Mouse (Mus musculus) fat pad, adult 2 months (tissue): ENCODE measurements around the gene Apbb2.

ENCODE experiments used
- DNase-seq: peaks from one replicate; pipeline ENCODE4 v3.0.0-alpha.2; 2011; ENCODE audit warnings: low read depth, low spot score; ENCODE audit errors: extremely low read depth

Apbb2 gene

DNA sequence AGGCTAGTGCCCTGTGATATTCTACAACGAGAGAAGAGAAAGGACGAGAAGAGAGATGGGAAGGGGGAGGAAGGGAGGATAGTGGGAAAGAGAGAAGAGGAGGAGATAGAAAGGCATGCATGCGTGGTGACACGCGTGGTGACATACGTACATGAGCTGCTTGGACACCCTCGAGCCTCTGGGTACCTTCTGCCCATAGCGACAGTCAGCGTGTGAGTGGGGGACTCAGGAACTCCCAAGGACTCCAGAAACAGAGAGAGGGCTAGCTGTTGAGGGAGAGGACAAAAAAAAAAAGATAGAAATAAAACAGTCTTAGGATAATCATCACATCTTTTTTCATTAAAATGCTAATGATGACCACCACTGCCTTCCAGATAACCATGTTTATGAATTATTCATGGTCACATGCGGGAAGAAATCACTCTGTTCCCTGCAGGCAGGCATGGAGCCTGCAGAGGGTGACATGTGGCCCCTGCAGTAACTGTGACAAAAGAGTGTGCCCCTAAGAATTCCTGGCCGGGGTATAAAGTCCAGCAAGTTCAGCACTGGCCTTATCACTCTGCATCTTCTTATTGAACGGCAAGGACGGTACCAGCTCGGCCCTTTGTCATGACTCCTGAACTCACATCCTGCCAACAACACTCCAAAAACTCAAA lies 126.5 kb downstream of the Apbb2 start:
- DNase-seq: no peak

DNA sequence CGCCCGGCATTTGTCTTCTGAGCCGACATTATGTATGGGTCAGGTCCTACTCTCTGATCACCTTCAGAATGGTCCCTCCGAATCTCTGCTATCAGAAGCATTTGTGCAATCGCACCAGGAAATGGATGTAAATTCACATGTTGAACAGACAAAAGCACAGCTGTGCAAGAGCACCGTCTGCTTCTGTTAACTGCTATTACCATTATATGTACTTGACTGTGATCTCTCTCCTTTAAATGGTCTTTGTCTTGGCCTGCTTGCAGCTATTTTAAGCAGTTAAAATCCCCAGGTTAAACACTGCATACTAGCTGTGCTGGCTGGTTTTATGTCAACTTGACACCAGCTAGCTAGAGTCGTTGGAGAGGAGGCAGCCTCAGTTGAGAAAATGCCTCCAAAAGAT lies 132.6 kb downstream of the Apbb2 start:
- DNase-seq: no peak

DNA sequence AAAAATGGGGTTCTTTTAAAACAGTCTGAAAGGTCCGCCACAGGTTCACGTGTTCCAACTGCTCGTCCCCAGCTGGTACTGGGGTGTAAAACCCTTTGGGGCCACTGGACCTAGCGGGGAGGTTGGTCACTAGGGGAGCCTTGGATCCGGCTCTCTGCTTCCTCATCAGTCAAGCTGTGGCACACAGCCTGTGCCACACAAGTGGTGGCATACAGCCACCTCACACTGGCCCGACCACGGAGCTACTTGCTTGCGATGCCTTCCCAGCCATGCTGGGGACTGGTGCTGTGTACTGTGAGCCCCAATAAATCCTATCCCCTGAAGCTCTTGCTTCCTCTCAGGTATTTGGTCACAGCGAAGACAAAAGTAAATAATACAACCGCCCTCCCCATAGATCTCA lies 142.3 kb downstream of the Apbb2 start:
- DNase-seq: no peak

DNA sequence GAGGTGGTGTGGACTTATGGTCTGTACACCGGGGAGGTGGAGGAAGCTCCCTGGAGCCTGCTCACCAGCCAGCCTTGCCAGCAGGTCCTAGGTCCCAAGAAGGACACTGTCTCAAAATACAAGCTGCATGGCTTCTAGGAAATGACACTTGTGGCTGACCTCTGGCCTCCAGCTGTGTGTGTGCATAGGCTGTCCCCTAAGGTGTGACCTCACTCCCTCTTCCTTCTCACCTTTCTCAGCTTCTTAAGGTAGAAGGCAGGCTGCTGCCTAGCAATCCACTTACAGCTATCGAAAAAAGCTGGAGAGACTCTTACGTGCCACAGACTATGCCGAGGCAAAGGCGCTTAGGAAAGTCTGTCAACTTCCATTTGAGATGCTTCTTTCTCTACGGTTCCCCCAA lies 142.8 kb downstream of the Apbb2 start:
- DNase-seq: no peak

DNA sequence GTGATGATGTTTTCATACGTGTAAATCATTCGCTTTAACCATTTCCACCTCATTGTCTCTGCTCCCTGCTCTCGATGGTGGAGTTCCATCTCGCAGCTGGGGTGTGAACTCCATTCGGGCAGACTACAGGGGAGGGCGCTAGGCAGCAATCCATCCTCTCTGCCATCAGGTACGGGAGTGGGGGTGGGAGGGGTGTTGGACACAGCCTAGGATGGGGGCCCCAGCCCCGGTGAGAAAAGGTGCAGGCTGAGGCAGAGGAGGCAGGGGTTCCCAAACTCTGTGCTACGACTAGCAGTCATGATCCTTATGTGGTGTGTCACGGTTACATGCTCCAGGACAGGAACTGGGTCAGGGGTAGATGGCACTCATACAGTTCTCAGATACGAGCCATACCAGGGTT lies 144.4 kb downstream of the Apbb2 start:
- no peak for DNase-seq

DNA sequence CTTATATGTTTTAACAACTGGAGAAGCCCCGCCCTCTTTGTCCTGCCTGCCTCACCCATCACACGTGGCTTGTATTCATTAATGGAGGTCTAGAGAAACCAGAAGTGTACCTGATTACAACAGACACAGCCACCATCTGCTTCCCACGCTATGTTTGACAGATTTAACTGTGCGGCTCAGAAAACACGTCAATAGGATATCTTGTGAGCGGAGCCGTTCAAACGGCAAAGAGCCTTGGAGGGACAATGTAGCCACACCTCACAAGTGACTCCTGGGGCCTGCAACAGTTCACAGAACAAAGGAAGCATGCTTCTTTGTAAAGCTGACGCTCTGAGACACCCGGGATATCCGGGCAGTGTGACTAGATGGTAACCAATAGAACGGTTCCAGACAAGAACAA lies 145.0 kb downstream of the Apbb2 start:
- no peak for DNase-seq

DNA sequence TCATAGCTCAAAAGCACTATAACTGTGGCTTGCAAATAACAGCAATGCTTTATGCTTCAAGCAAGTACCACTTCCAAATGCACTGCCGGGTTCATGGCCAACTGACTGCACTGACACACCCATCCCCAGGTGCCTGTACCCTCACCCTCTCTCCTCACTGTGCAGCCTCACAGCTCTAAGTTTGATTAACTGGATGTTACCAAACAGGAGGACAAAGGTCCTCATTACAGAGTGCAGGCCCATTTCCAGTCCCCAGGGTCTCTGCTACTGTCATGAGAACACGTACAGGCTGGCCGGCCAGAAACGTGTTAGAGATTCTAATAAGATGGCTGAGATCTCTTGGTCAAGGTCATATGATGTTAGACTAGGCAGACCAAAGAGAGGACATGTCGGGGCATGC lies 147.7 kb downstream of the Apbb2 start:
- DNase-seq: no peak

DNA sequence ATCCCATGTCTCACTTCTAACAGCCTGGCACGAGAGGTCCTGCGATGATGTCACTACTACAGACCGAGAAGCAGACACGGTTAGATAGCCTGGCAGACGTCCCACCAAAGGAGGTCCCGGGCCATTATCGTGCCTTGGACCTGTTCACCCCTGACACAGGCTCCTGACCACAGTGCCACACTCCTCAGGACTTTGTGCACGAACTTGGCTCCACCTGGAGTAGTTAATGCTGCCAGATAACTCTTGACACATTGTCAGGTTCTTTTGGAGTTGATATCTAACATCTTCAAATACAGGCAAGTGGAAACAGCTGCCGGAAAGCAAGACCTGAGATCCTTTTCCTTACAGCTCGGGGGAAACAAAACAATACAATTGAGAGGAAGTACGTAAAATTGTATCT lies 148.9 kb downstream of the Apbb2 start:
- no peak for DNase-seq

DNA sequence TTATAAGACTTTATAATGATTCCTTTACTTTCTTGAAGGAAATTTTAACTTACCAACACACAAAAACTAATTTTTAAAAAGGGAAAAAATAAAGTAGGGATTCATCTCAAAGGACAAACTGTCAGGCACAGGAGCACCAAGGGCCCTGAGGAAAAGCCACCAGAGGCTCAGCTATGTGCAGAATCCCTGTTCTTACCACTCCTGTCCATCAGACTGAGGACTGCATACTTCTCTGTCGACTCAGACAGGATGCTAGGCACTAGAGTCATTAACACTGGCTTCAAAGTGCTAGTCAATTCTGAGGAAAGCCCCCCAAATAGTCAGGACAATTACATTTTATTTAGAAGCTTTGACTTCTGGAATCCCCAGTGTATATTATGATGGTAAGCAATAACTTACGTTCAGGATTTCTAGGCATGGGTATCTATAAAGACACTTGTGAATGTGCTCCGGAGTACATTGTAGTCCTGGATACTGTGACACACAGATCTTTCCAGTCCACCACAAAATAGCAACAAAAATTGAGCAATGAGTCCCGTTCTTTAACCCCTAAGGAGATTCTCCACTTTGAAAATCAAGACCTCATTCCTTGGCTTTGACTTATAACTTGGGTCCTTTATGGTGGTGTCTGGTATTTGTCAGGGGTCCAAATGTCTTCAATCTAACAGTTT lies 150.1 kb downstream of the Apbb2 start:
- DNase-seq: no peak

DNA sequence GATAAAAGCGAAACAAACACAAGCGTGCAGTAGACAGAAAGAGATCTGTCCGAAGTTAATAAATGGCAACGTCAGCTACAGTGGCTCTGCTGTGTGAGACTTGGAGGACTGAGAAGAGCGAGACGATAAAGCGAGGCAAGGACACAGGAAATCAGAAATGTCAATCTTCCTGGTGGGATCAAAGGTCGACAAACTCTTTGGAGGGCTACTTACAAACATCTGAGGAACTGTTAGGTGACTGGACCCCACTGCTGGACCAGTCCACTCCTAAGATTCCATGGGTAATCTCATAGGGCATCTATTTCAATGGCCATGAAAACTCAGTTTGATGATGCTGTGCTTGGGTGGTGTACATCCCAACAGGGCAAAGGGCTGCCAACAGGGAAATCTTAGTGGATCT lies 155.9 kb downstream of the Apbb2 start:
- DNase-seq: no peak

DNA sequence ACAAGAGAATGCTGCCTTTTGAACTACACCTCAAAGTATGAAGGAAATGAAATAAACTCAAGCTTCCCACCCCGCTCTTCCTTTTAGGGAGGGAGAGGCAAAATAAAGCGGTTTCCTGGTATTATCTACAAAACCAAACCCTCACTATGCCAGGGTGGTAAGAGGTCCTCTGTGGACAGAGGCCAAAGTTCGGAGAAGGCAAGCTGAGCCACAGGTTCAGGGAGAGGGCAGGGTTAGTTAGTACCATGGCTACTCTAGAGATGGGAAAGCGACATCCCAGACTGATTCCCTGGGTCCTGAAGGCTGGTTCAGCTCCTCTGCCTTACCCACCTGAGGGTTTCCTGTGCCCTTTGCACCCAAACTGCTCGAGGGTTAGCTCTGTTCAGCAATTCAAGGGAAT lies 159.7 kb downstream of the Apbb2 start:
- no peak for DNase-seq

DNA sequence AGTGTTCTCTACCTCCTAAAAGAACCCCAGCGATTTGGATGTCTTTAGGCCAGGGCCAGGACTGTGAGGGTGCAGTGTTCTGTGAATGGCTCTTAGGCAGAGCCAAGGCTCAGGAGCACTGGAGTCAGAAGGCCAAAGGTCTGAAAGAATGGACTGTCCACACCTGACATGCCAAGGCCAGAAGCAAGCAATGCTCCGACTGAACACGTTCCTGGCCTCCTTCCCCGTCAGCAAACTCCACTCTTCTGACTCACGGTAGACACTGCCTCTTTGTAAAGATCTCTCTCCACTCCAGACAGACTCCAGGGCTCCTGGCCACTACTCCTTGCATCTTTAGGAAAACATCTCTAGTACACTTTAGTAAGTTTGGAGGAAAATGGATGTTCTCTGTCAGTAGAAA lies 163.3 kb downstream of the Apbb2 start:
- no peak for DNase-seq

DNA sequence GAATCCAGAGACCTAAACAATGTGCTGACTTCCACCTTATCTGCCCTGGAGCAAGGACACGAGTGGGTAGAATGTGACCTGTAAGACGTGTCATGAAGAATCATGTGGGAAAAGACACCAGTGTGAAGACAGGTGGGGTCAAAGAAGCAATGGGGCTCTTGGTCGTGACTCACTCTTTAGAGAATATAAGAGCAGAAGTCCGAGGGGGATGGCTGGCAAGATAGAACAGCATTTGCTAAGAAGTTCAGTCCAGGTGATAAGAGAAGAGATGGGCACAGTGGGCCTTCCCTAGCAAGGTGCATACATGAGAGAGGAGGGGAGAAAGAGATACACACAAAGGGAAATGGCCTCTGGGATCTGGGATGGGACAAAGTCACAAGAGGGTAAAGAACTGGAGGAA lies 163.8 kb downstream of the Apbb2 start:
- DNase-seq: no peak

DNA sequence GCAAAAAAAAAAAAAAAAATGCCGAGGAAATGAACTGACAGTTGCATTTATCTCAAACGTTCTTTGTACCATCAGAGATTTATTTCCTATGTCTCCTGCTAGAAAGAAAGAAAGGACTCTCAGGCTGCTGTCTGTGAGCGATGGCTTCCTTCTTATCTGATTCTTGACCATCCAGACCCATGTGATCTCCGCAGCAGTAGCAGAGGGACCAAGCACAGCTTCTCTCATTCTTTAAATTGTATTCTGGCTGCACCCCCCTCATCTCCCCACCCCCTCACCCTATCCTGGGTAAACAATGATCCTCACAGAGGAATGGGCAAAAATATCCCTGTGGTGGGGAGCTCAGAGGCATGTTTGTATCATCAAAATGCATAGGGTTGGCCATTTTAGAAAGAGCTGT lies 165.5 kb downstream of the Apbb2 start:
- DNase-seq: no peak

DNA sequence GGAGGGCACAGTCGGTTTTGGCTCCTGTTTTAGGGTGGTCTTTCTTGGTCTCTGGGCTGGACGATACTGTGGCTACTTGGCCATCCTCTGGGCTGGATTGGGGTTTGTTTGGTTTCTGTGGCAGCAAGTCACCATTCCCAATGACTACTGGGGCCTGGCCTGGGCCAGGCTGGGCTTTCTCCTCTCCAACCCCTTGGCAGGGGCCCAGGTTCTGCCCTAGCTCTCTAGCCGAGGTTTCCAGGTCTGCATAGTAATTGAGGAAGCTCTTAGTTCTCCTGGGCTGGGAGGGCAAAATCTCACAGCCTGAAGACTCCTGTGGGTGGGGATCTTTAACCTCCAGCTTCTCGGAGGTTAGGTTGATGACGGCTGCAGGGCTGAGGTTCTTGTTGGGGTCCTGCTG lies 167.0 kb downstream of the Apbb2 start:
- no peak for DNase-seq

DNA sequence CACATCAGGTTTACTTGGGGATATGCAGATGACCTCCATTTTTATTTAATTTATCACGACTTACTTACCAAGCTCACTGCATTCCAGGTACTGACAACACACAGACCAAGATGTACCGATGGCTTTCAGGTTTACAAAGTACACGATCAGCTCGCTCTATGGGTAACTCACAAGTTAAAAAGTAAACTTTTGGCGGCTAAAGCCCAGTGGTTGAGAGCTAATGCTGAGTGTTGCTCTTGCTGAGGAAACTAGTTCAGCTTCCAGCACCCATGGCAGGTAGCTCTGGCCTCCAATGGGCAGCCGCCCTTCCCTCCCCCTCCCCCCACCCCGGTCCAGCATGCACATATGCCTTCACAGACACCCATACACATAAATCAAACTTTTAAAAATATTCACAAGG lies 173.1 kb downstream of the Apbb2 start:
- no peak for DNase-seq

DNA sequence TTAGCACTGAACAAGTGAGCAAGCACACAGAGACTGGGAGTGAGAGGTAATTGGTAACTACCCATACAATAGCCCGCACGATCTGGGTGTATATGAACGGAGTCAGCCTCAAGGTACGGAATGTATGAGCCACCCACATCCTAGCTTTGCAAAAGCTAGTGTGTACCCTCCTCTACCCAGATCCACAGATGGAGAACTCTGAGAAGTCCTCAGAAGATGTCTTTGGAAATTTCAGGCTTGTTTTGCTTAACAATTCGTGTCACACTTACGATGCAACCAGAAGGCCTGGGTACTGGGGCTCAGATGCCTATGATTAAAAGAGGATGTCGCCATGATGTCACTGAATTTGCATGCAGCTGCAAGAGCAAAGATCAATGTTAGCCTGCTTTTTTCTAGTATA lies 176.3 kb downstream of the Apbb2 start:
- DNase-seq: no peak

DNA sequence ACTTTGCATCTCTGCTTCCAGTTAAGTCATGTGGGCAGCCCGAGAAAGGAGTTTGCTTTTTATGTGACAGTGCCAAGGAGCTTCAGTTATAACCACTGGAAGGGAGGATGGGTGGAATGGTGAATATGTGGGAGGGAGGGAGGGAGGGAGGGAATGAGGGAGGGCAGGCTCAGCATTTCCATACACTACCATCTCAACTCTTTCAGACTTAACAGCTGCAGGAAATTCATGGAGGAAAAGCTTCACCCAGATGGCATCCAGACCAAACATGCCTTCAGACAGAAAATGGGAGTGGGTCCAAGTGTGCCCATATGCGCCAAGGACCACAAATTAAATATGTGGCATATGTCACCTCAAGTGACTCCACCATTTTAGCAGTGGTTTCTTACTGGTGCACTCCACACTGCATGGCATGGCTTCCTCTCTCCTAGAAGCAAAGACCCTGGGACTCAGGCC lies 181.8 kb downstream of the Apbb2 start:
- DNase-seq: no peak

DNA sequence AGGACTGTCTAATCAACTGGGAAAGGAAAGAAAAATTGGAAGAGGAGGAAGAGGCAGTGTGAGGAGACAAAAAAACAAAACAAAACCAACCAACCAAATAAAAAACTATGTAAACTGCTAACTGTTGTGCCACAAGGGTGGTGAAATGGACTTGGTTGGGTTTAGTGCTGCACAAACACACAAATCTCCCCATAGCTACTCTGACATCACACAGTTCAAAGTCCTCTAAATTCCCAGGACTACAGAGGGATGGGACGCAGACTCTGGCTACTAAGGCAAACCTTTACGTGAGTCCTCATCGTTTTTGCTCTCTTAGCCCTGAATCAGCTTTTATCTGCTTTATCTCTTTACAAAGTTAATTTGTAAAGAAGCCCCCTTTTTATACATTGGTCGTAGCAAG lies 183.4 kb downstream of the Apbb2 start:
- no peak for DNase-seq

DNA sequence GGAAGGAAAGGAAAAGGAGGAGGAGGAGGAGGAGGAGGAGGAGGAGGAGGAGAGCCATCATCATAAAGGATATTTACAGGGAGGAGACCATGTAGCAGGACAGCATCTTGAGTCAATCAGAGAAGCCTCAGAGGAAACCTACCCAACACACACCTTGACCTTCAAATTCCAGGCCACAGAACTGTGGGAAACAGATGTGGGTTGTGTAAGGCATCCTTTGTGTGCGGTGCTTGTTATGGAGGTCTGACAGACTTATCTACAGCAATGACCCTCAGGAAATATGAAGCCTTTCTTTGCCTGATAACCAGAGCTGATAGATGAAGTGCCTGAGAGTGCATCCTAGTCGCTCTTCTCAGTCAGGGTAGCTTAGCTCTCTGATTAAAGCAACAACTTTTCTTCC lies 189.5 kb downstream of the Apbb2 start:
- DNase-seq: no peak

DNA sequence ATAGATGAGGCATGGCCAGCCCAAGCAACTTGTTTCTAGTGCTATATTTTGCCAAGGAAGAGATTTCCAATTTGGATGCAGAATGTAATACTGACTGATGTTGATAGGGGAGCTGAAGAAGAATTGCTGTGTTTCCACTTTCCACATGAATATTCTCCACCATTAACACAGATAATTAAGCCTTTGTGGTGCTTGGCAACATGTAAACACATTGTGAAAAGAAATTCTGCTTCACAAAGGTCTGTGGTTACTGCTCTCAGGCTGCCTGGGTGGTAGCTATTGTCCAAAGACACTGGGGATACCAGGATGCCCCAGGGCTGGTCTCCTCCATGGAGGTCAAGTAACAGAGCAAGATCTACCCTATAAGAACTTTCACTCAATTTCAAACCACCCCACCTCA lies 190.5 kb downstream of the Apbb2 start:
- no peak for DNase-seq

DNA sequence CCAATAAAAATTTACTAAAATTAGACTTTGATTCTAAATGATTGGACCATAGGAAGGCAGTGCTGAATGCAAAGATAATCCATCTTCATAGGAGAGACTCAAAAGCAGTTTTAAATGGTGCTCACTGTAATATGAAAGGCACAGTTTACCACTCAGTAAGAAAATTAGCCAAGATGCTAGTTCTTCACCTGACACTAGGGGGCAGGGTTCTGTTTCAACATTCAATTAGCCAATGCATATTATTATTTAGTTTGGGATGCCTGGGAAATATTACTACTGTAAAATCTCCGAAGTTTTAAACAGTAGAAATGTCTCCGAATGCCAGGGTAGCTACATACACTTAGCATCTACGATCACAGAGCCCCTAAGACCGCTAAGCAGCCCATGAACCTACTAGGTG lies 194.7 kb downstream of the Apbb2 start:
- no peak for DNase-seq

DNA sequence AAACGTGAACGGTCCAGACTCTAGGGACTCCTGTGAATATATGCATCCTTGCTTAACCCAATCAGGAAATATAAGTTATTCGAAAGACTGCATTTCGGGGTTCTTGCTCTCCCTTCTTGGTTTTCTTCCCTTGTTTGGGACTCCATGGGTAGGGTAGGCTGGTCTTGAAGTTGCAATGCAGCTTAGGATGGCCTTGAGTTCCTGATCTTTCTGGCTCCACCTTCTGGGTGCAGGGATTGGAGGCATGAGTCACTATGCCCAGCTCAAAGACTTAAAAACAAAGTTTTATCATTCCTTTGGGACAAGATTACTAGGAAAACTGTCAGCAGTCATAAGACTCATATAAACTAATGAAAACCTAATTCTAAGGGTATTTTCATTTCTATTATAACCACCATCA lies 195.1 kb downstream of the Apbb2 start:
- DNase-seq: no peak
